Mouse (Mus musculus) fibroblast of lung, adult 2 months (primary cell): Measurements from ENCODE around the gene Dop1b.
"Not testable (repeated sequence)": the region's sequence is repeated elsewhere in the genome, so short reads cannot be mapped to it uniquely, and the experiment has no call there.

Experiments used
- DNase-seq: peaks from one replicate; pipeline ENCODE4 v3.0.0-alpha.2; 2011; ENCODE audit warnings: low read depth

Dop1b gene

GRCm38 (mm10) chr16:93711411-93712188 lies at the start of gene Dop1b:
Gene Dop1b (plus strand): TSS chr16:93711904.
- DNase-seq = peak; percentile 96

- DNase-seq = no peak
These were observed 43.7 kb upstream of the Dop1b start for GRCm38 (mm10) chr16:93667976-93668375.

GRCm38 (mm10) chr16:93669521-93669920 lies 42.2 kb upstream of the Dop1b start:
- DNase-seq = no peak

GRCm38 (mm10) chr16:93670466-93670865 lies 41.2 kb upstream of the Dop1b start:
- not testable (repeated sequence) for DNase-seq

GRCm38 (mm10) chr16:93671064-93671463 lies 40.6 kb upstream of the Dop1b start:
- no peak for DNase-seq

- no peak for DNase-seq
These were observed 35.3 kb upstream of the Dop1b start for GRCm38 (mm10) chr16:93676376-93676775.

- DNase-seq = no peak
These were observed 33.5 kb upstream of the Dop1b start for GRCm38 (mm10) chr16:93678206-93678605.

- no peak for DNase-seq
These were observed 32.5 kb upstream of the Dop1b start for GRCm38 (mm10) chr16:93679165-93679564.

GRCm38 (mm10) chr16:93682156-93682688 lies 29.5 kb upstream of the Dop1b start:
- DNase-seq = peak; percentile 39

GRCm38 (mm10) chr16:93682689-93683507 lies 28.8 kb upstream of the Dop1b start, which contains the start of gene Cbr3:
Gene Cbr3 (plus strand): TSS chr16:93683215.
- DNase-seq = peak; percentile 40

GRCm38 (mm10) chr16:93683508-93684236 lies 28.0 kb upstream of the Dop1b start:
- no peak for DNase-seq

GRCm38 (mm10) chr16:93684441-93684840 lies 27.3 kb upstream of the Dop1b start:
- no peak for DNase-seq

- not testable (repeated sequence) for DNase-seq
These were observed 25.9 kb upstream of the Dop1b start for GRCm38 (mm10) chr16:93685783-93686182.

GRCm38 (mm10) chr16:93686421-93686820 lies 25.3 kb upstream of the Dop1b start:
- no peak for DNase-seq

GRCm38 (mm10) chr16:93686945-93687344 lies 24.8 kb upstream of the Dop1b start:
- no peak for DNase-seq

GRCm38 (mm10) chr16:93691206-93691841 lies 20.4 kb upstream of the Dop1b start:
- no peak for DNase-seq

- no peak for DNase-seq
These were observed 19.0 kb upstream of the Dop1b start for GRCm38 (mm10) chr16:93692744-93693143.

GRCm38 (mm10) chr16:93707116-93707515 lies 4.6 kb upstream of the Dop1b start:
- DNase-seq = no peak

- DNase-seq = no peak
These were observed 2.5 kb upstream of the Dop1b start for GRCm38 (mm10) chr16:93709217-93709616.

- peak; percentile 76 for DNase-seq
These were observed 780 bp upstream of the Dop1b start for GRCm38 (mm10) chr16:93710924-93711323.

GRCm38 (mm10) chr16:93712189-93712885 lies 633 bp downstream of the Dop1b start:
- DNase-seq = no peak
